Mouse (Mus musculus) thymus, postnatal 36 days (tissue): ENCODE data around the gene Nags.
"Not testable (repeated sequence)": the region's sequence is repeated elsewhere in the genome, so short reads cannot be mapped to it uniquely, and the experiment has no call there.

ENCODE experiments used
- DNase-seq, 2 experiments: peaks; one replicate each; pipeline ENCODE4 v3.0.0; 2022; ENCODE audit warnings: mixed read lengths in 2 of 2

The Nags gene

DNA sequence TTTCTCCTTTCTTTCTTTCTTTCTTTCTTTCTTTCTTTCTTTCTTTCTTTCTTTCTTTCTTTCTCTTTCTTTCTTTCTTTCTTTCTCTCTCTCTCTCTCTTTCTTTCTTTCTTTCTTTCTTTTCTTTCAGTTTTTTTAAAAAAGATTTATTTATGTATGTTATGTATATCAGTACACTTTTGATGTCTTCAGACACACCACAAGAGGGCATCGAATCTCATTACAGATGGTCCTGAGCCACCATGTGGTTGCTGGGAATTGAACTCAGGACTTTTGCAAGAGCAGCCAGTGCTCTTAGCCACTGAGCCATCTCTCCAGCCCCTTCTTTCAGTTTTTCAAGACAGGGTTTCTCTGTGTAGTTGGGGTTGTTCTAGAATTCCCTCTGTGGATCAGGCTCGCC, 12.7 kb downstream of the Nags start:
- not testable (repeated sequence) for DNase-seq

DNA sequence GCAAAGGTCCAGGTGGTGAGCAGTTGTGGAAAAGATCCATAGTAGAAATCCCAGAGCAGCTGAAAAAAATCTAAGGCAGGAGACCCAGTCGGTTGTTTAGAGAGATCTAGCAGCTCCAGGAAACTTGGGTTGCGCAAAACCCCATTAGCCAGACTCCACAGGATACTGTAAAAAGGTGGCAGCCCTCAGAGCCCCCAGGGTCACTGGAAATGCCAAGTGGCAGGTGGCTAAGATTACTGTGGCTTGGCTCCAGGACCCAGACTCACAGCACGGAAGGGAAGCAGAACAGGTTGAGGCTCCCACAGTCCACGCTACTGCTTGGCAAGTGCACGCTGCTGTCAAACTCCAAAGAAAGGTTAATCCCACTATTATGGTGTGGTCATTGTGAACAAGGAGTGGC, 14.5 kb downstream of the Nags start:
- DNase-seq = no peak

DNA sequence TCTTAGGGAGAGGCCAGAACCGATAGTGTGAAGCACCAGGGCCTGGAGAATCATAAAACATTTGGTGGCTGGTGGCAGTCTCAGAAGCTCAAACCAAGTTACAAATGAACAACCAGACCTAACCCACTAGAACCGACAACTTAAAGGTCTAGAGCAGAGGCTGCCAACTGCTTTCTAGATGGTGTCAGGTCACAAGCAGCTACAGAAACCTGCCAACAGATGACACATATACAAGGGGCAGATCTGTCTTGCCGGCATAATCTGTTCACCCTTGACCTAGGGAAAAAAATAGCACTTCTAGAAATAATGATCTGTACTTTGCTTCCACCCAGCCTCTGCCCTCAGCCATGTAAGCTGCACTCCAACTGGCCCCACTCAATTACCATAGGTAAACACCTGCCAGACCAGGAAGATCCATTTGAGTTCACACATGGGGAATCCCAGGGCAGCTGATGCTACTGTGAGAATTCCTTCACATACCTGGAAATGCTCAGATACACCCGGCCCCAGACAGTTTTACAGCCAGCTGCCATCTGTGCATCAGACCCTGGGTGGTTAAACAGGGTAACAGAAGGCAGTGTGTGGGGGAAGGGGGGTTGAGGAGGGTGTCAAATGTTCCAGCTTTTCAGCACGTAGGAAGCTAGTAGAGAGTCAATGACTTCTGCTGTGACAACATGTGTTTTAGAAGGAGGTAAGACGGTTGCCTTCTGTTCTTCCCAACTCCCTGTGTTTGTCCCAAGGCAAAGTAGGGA, 20.8 kb downstream of the Nags start:
- no peak for DNase-seq

DNA sequence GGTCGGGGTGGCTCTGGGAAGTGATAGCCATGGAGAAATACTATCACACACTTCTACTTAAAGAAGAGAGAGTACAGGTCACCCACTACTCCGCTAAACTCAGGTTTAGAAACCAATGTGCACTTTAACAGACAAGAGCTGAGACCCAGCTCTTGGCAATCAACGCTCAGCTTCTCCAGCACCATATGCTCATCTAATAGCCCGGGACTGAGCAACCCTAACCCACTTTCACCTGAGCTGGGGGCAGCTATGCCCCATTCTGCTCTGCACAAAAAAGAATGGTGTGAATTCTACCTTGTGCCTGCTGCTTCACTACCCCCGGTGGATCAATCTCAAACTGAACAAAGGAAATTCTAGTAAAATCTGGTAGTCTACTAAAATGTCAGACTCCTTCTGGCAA, 22.2 kb downstream of the Nags start:
- DNase-seq = no peak

DNA sequence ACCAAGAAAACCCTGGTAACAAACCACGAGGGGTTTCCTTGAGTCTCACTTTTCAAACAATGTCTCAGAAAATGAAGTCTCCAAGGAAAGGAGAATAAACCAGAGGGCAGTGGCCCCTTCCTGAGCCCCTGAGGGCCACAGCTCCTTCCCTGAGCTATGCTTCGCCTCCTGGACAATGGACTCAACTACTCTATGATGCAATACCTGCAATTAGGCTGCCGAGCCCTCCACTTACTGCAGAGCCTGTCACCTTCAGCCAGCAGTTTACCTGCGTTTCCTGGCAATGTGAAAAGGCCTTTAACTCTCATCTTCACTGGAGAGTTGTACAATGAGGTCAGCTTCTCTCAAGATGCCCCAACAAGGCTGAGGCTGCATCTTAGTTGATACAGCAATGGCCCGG, 23.4 kb downstream of the Nags start:
- no peak for DNase-seq

DNA sequence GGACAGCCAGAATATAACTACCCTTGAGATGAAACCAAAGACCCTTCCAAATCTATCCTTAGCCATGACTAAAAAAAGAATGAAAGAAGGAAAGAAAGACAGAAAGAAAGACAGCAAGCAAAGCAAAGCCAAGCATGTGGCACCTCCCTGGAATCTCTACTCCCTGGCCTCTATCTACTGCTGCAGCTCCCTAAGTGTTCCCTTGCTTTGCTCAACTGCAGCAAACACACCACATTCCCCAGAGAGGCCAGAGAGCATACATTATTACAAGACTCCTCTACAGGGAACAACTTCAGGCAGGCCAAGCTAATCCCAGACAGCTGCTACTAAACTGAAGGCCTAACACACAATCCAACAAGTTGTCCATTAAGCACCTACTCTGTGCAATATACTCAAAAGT, 34.5 kb downstream of the Nags start:
- no peak for DNase-seq

DNA sequence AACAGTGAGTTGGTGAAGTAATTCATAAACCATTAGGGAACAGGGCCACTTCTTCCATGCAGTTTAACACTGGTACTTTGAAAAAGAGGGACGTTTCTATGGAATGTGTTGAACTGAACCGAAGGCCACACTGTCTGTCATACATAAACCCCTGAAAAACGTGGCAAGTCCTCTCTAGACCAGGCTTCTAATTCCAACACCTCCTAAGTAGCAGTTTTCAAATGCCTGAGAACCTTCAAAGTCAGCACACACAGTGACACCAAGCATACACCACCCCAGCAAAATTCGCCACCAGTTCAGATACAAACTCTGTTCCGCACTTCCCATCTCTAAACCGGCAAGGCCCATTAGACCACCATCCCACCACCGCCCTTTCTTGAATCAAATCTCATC, 38.9 kb downstream of the Nags start:
- no peak for DNase-seq

DNA sequence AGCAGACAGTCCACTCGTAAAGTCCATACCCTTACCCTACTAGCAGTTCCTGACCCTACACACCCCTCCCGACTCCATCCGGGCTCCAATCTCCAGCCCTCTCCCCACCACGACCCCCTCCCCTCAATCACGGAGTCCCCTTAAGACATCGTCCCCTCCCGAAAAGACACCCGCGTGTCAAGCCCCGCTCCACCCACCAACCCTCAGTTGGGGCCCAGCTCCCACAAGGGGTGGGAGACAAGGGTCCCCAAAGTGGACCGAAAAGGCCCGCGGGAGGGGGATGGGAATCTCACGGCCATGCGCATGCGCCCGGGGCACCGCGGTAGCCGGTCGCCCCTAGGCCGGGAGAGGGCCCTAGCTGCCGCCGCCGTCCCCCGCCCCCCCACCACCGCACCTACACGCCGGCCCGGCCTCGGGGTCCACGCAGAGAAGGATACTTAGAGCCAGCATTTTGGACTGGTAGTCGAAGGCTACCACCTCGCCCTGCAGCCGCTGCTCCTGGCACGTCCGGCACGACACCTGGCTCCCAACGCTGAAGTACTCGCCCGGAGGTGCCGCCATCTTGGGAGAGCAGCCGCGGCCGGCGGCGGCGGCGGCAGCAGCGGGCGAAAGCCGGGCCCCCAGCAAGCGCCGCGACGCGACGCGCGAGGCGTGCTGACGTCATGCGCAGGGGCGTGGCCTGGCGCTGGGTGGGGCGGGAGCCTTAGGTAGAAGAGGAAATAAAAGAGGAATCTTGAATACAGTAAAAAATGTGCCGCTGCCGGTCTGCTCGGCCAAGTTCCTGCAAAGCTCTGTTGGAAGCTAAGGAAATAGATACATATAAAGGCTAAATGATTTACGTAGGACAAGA, 39.6 kb downstream of the Nags start, which contains the start of gene Lsm12:
Gene Lsm12 (minus strand): TSS at position 651 of the 850 bp plus-strand sequence.
- DNase-seq = peak; percentile 98 to 99

DNA sequence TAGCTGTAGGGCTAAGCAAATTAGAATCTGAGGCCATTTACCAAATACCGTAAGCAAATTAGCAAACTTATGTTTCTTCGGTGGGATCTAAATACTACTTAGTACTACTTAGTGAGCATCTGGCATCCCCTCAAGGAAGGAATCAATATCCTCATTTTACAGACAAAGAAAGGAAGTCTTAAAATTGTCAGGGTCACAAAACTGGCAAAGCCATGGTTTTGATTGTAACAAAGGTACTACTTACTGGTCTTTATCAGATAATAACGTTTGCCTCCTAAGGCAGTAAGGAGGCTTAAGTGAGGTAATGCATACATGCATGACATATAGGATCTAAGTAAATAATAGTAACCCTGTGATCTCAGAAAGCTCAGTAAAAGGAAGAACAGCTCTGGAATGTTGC, 40.4 kb downstream of the Nags start:
- DNase-seq = no peak

DNA sequence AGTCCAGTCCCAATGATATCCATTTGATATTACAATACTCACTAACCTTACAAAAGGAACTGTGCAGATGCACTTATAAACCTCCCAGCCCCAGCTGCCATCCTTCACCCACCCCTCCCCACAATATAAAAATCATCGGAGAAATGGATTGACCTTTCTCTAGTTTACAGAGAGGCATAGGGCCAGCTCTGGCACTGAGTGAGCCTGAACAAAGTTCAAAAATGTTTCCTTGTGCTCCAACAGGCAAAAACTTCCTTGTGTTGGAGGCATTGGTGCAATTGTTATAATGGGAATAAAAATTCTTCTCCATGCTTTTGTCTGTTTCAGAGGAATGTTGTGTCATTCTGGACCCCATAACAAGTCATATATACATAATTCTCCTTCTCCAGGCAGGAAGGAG, 40.9 kb downstream of the Nags start:
- no peak for DNase-seq

DNA sequence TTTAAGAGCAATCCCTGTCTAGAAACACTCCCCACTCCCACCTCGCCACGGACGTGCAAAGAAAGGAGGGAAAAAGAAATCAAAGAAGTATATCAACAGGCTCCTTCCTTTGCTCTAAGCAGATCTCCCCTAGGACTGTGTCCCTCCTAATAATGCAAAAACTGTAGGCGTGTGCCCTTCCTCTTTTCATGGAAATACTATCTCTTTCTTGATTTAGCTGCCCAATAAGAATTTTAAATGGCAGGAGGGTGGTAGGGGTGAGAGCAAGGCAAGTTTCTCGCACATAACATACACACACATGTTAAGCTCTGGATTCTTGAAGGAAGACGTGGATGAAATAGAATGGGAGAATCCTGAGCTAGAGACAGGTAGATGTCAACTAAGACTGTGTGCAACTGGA, 43.7 kb downstream of the Nags start:
- no peak for DNase-seq

DNA sequence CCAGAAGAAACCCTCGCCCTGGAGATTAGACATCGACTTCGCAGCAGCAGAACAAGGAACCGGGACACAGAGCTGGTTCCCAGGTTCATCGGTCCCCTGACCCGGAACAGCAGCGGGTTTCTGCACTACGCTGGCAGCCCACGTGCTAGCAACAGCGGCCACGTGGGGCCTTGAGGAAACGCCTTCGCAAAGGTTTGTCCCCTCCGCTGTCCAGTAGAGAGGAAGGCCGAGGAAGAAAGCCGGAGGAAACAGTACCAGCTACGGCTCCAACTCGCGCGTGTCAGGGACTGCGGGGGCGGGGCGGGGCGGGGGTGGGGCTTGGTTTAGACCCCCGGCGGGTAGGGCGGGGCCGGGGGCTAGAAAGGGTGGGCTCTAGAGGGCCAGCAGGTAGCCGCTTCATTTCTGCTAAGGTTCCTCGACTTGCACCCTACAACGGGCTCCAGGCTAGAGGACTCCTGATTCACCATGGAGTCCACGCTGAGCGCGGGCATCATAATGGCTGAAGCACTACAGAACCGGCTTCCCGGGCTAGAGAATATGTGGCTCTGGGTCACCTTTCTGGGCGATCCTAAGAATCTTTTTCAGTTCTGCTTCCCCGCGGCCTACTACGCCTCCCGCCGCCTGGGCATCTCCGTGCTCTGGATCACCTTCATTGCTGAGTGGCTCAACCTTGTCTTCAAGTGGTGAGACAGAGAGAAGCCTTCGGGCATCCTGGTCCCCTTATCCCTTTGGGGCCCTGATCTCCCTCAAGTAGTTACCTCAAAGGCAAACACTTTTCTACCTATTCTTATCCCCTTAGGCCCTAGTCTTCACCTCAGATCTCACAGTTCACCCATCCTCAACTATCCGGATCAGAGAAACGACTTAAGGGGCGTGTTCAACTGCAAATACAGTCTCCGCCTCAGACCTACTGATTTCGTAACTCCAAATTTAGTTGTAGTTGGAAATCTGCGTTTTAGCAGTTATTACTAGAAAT, 44.4 kb downstream of the Nags start, which contains the start of gene G6pc3:
Gene G6pc3 (plus strand): TSS at position 160 of the 976 bp plus-strand sequence.
- peak; percentile 67 to 76 for DNase-seq

DNA sequence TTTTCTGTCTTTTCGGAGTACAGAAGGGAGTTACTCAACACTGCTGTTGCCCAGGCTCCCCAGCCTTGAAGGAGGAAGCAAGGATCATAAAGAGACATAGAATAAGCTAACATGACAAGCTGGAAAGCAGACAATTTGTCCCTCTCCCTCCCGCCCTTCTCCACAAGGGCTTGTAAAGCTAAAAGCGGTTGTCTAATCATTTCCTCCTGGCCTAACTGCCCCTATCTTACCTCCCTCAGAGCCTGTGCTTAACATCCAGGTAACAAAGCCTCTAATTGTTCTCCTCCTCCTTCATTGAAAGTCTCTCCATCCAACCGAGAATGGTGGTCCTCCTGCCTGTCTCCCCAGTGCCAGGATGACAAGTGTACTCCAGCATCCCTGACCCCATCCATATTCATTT, 45.5 kb downstream of the Nags start:
- DNase-seq = no peak

DNA sequence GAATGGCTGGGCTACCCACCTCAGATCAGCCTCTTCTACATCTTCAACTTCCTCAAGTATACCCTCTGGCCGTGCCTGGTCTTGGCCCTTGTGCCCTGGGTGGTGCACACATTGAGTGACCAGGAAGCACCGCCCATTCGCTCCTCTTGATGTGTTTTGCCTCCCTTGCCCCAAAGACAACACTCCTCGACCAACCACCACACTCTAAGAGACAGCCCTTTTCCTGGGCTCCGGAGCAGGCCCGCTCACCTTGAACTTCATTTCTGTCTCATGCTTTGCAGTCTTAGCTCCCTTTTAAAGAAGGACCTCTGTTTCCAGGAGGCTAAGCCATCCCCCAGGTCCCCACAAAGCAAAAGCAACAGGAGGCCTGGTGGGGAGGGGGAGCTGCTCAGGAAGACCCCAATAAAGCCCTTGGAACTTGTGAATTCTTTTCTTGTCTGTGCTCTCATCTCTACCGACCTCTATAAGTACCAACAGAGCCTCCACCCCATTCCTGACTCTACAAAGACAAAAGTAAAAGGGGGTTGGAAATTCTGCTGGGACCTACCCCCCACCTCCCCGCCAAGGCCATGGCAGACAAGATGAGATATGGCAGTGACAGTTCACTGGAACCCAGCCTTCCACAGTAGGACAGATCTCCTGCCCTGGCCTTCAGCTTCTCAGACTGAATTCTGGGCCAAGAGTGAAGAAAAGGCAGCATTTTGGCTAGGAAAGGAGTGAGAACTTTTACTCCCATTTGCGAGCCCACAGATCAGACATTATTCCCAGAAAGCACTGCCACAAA, 48.5 kb downstream of the Nags start:
- no peak for DNase-seq

DNA sequence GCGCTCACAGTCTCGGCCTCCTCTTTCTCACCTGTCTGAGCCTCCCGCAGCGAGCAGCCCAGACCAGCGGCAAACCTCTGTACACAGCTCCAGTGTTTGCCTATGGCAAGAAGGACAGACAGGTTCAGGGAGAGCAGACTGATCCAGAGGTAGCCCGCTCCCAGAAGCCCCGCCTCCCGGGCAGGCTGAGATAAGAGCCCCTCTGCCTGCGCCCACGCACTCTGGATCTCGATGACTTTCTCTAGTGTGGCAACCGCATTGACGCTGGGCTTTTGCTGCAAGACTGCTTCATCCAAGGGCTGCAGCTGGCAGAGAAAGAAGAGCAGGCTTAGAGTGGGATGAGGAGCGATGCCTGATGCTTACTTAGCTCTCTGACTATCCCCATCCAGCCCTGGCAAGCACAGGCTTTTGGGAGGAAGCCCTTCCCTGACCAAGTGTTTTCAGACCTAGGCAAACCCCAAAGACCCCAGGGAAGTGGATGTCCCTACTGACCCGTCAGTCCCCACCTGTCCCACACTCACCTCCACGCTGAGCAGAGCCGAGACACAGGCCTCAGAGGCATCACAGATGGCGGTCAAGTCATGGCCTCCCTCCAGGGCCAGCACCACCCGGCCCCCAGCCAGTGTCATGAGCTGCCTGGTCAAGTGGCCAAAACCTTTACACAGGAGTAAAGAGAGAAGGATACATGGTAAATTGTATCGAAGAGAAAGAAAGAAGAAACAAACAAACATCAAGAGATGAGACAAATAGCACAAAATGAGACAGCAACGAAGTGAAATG, 50.9 kb downstream of the Nags start:
- no peak for DNase-seq

DNA sequence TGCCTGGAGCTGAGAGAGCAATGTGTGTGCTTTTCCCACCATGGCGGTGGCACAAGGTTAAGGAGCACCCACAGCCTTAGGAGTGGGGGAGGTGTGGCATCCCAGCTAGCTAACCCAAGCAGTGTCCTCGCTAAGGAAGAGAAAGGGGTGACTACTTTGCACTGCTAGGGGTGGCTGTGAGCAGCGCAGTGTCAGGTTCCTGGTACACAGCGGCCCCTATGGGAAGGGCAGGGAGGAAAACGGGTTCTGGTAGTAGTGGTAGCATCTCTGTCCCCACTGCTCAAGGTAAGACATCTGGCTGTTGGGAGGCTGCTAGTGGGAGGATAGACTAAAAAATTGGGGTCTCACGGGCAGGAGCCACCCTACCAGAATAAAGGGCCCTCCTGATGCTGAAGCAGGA, 52.9 kb downstream of the Nags start:
- DNase-seq = no peak
